Mouse (Mus musculus) C2C12 (cell line): ENCODE measurements around the gene Chid1.

Experiments
- CTCF ChIP-seq: IDR thresholded peaks from one replicate; pipeline ENCODE4 v1.5.1; 2011; ENCODE audit not compliant: control insufficient read depth, insufficient read depth, insufficient read length
- FOSL1 ChIP-seq: IDR thresholded peaks from one replicate; pipeline ENCODE4 v1.8.0; 2011; ENCODE audit warnings: mild to moderate bottlenecking, low read length; ENCODE audit not compliant: poor library complexity, insufficient read depth, severe bottlenecking
- MAX ChIP-seq: IDR thresholded peaks from one replicate; pipeline ENCODE4 v1.6.1; 2011; ENCODE audit warnings: mild to moderate bottlenecking, control low read depth
- MYOD1 ChIP-seq: IDR thresholded peaks from one replicate; pipeline ENCODE4 v1.6.1; 2011; ENCODE audit warnings: low read depth; ENCODE audit not compliant: control insufficient read depth, insufficient read length
- MYOG ChIP-seq: IDR thresholded peaks from one replicate; pipeline ENCODE4 v1.6.1; 2011; ENCODE audit not compliant: control insufficient read depth, insufficient read length; ENCODE audit errors: extremely low read depth
- USF1 ChIP-seq: IDR thresholded peaks from one replicate; pipeline ENCODE4 v1.6.1; 2011; ENCODE audit warnings: low read depth, mild to moderate bottlenecking, control low read depth, moderate library complexity

- TF ChIP-seq USF1 (no peak), MAX (no peak), CTCF (no peak), FOSL1 (no peak), MYOD1 (no peak), MYOG (no peak)
Measured at GRCm38 (mm10) chr7:141585881-141586280, 46.2 kb upstream of the Chid1 start.
